Mouse (Mus musculus): ENCODE data around the gene Gm49336. TPM values are rescaled to one million over a fixed set of nuclear protein-coding genes. Genes with fewer than 3 reads are reported as not detected.

Gene Gm49336
- polyA plus RNA-seq, 1 experiment from 2014 or later = 62.2 TPM

GRCm38 (mm10) chr14:60196884-60197283 is 54.4 kb downstream of the Gm49336 start, which contains the start of gene Atp8a2:
Atp8a2 (minus strand) TSS chr14:60197179.
- Histone ChIP-seq H3K4me2 (no peak within 1 kb of the TSS), H3K4me1 (ENCODE audit: insufficient read depth) (no peaks in the 10 kb centered on the region), H3K9ac (no peak within 1 kb of the TSS), H3K27ac (ENCODE audit: low read depth) (no peak within 1 kb of the TSS), H3K4me3 (ENCODE audit: low read depth, low read length) (no peak within 1 kb of the TSS), H3K36me3 (ENCODE audit: insufficient read depth) (no peaks in the 10 kb centered on the region), H3K27me3 (ENCODE audit: insufficient read depth, low read length) (no peaks in the 10 kb centered on the region), H3K9me3 (ENCODE audit: low read depth, low read length) (no peaks in the 10 kb centered on the region)
- no peak for TF ChIP-seq CTCF (IDR thresholded peaks at IDR 0.05; ENCODE audit: low read depth)
- 62% methylated on average over 7 of the region's 7 CpGs for WGBS
- ATAC-seq (ENCODE audit: insufficient read depth) = no peak
- DNase-seq = no peak

DNA sequence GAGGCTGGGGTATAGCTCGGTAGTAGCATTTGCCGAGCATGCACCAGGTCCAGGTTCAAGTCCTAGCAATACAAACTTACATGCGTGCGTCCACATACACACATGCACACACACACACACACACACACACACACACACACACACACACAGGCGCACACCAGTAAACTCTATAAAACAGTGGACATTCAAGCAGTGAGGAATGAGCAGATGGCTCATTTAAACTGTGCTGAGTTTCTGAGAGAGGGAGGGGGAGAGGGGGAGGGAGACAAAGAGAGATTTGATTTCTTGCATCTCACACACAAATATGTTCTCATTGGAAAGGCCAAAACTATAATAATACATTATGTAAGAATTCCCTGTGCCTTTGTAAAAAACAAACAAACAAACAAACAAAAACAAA is 55.3 kb downstream of the Gm49336 start:
- 78% methylated on average over 5 of the region's 5 CpGs for WGBS
- Histone ChIP-seq H3K9me3 (ENCODE audit: low read depth, low read length) (no peaks in the 10 kb centered on the region), H3K4me3 (ENCODE audit: low read depth, low read length) (no peak overlapping the region), H3K9ac (no peak overlapping the region), H3K4me1 (ENCODE audit: insufficient read depth) (no peaks in the 10 kb centered on the region), H3K36me3 (ENCODE audit: insufficient read depth) (no peaks in the 10 kb centered on the region), H3K27me3 (ENCODE audit: insufficient read depth, low read length) (no peaks in the 10 kb centered on the region), H3K4me2 (no peak overlapping the region), H3K27ac (ENCODE audit: low read depth) (no peak overlapping the region)
- no peak for ATAC-seq (ENCODE audit: insufficient read depth)
- TF ChIP-seq CTCF (IDR thresholded peaks at IDR 0.05; ENCODE audit: low read depth) = no peak
- no peak for DNase-seq

- ATAC-seq (ENCODE audit: insufficient read depth) = no peak
- Histone ChIP-seq H3K9me3 (ENCODE audit: low read depth, low read length) (no peaks in the 10 kb centered on the region), H3K36me3 (ENCODE audit: insufficient read depth) (no peaks in the 10 kb centered on the region), H3K4me2 (no peak overlapping the region), H3K9ac (no peak overlapping the region), H3K27me3 (ENCODE audit: insufficient read depth, low read length) (no peaks in the 10 kb centered on the region), H3K27ac (ENCODE audit: low read depth) (no peak overlapping the region), H3K4me1 (ENCODE audit: insufficient read depth) (no peaks in the 10 kb centered on the region), H3K4me3 (ENCODE audit: low read depth, low read length) (no peak overlapping the region)
- no peak for DNase-seq
- 68% methylated on average over 1 of the region's 1 CpGs for WGBS
- TF ChIP-seq CTCF (IDR thresholded peaks at IDR 0.05; ENCODE audit: low read depth) = no peak
Observed at GRCm38 (mm10) chr14:60194606-60195005, 56.7 kb downstream of the Gm49336 start.

GRCm38 (mm10) chr14:60189771-60190170 is 61.5 kb downstream of the Gm49336 start:
- H3K4me3 ChIP-seq (ENCODE audit: low read depth, low read length) = no peak overlapping the region
- WGBS = 80% methylated on average over 5 of the region's 5 CpGs
- TF ChIP-seq CTCF (IDR thresholded peaks at IDR 0.05; ENCODE audit: low read depth) = no peak
- no peaks in the 10 kb centered on the region for H3K9me3 ChIP-seq (ENCODE audit: low read depth, low read length)
- no peak overlapping the region for H3K27ac ChIP-seq (ENCODE audit: low read depth)
- H3K4me2 ChIP-seq = no peak overlapping the region
- DNase-seq (no peak), ATAC-seq (ENCODE audit: insufficient read depth) (no peak)
- H3K36me3 ChIP-seq (ENCODE audit: insufficient read depth) = no peaks in the 10 kb centered on the region
- no peaks in the 10 kb centered on the region for H3K4me1 ChIP-seq (ENCODE audit: insufficient read depth)
- H3K27me3 ChIP-seq (ENCODE audit: insufficient read depth, low read length) = no peaks in the 10 kb centered on the region
- no peak overlapping the region for H3K9ac ChIP-seq

GRCm38 (mm10) chr14:60188201-60188825 is 63.0 kb downstream of the Gm49336 start:
- no peak for TF ChIP-seq CTCF (IDR thresholded peaks at IDR 0.05; ENCODE audit: low read depth)
- DNase-seq (no peak), ATAC-seq (ENCODE audit: insufficient read depth) (no peak)
- H3K4me1 ChIP-seq (ENCODE audit: insufficient read depth) = no peaks in the 10 kb centered on the region
- H3K9ac ChIP-seq = no peak overlapping the region
- H3K27me3 ChIP-seq (ENCODE audit: insufficient read depth, low read length) = no peaks in the 10 kb centered on the region
- no peak overlapping the region for H3K4me3 ChIP-seq (ENCODE audit: low read depth, low read length)
- no peaks in the 10 kb centered on the region for H3K9me3 ChIP-seq (ENCODE audit: low read depth, low read length)
- 71% methylated on average over 5 of the region's 5 CpGs for WGBS
- H3K36me3 ChIP-seq (ENCODE audit: insufficient read depth) = no peaks in the 10 kb centered on the region
- no peak overlapping the region for H3K27ac ChIP-seq (ENCODE audit: low read depth)
- H3K4me2 ChIP-seq = no peak overlapping the region

GRCm38 (mm10) chr14:60181306-60181705 is 70.0 kb downstream of the Gm49336 start:
- Histone ChIP-seq H3K27me3 (ENCODE audit: insufficient read depth, low read length) (peaks cover 14% of the 10 kb centered on the region; the same call in 1 of the 2 replicates), H3K4me3 (ENCODE audit: low read depth, low read length) (no peak overlapping the region), H3K4me1 (ENCODE audit: insufficient read depth) (no peaks in the 10 kb centered on the region), H3K9me3 (ENCODE audit: low read depth, low read length) (no peaks in the 10 kb centered on the region), H3K9ac (no peak overlapping the region), H3K27ac (ENCODE audit: low read depth) (no peak overlapping the region), H3K36me3 (ENCODE audit: insufficient read depth) (no peaks in the 10 kb centered on the region), H3K4me2 (no peak overlapping the region)
- WGBS = 93% methylated on average over 2 of the region's 2 CpGs
- ATAC-seq (ENCODE audit: insufficient read depth) (no peak), DNase-seq (no peak)
- no peak for TF ChIP-seq CTCF (IDR thresholded peaks at IDR 0.05; ENCODE audit: low read depth)

GRCm38 (mm10) chr14:60178571-60178955 is 72.7 kb downstream of the Gm49336 start:
- peaks cover 21% of the 10 kb centered on the region; the same call in 1 of the 2 replicates for H3K27me3 ChIP-seq (ENCODE audit: insufficient read depth, low read length)
- peak overlapping the region; percentile 98; the same call in 1 of the 2 replicates for H3K4me2 ChIP-seq
- H3K9ac ChIP-seq = no peak overlapping the region
- 7% methylated on average over 2 of the region's 2 CpGs for WGBS
- H3K9me3 ChIP-seq (ENCODE audit: low read depth, low read length) = no peaks in the 10 kb centered on the region
- no peak overlapping the region for H3K27ac ChIP-seq (ENCODE audit: low read depth)
- H3K4me1 ChIP-seq (ENCODE audit: insufficient read depth) = no peaks in the 10 kb centered on the region
- ATAC-seq (ENCODE audit: insufficient read depth) = no peak
- H3K4me3 ChIP-seq (ENCODE audit: low read depth, low read length) = no peak overlapping the region
- H3K36me3 ChIP-seq (ENCODE audit: insufficient read depth) = no peaks in the 10 kb centered on the region
- DNase-seq = no peak
- TF ChIP-seq CTCF (IDR thresholded peaks at IDR 0.05; ENCODE audit: low read depth) = no peak

All from lung, embryonic 14.5 days (tissue).